In the genomic region with DNA sequence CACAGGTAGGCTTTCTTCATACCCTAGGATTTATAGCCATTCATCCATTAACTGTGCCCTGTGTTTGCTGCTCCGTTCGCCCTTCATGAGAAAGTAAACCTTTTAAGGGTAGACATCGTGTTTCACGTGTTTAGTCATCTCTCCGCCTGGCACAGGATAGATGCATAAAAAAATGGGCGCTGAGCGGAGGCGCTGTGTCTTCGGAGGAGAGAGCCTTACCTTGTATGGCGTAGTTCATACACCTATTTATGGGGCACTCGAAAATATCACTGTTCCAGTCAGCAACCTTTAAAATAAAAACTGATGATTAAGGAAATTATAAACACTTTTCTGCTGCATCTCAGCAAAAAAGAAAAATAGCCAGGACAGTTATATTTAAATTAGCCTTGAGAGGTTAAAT, we compare ENCODE assay signal across 23 mouse cellular contexts.
"Had no signal": no experiment of that assay in that cellular context is flagged by ENCODE, and none has a peak within 500 bp of the region (broad histone marks: within the 10 kb centered on the region; RNA-seq: fewer than 3 reads in every experiment).

No protein-coding gene starts in this region.

- ATAC-seq: forebrain, embryonic 15.5 days; forebrain, postnatal 0 days; hindbrain, embryonic 16.5 days; inflammation-experienced regulatory T-cells, adult 6 months had no signal

- H3K27ac ChIP-seq: forebrain, embryonic 15.5 days; heart, adult 2 months; heart, embryonic 13.5 days; heart, embryonic 15.5 days; hindbrain, embryonic 10.5 days; hindbrain, embryonic 12.5 days; hindbrain, embryonic 14.5 days; limb, embryonic 13.5 days; limb, embryonic 15.5 days had no signal

- DNase-seq: forebrain, postnatal 0 days; gastrocnemius, postnatal 14 days; heart, adult 2 months; heart, postnatal 14 days; heart, postnatal 4 days; kidney, adult 18-20 months; kidney, adult 8-10 months; kidney, postnatal 10 days; kidney, postnatal 25 days; layer of hippocampus, adult 9-11 months; layer of hippocampus, postnatal 36 days; left cerebral cortex, postnatal 4 days had no signal

- H3K36me3 ChIP-seq: forebrain, embryonic 15.5 days; heart, embryonic 13.5 days; heart, embryonic 15.5 days; hindbrain, embryonic 10.5 days; hindbrain, embryonic 12.5 days; limb, embryonic 13.5 days; limb, embryonic 15.5 days had no signal

- H3K4me3 ChIP-seq: forebrain, embryonic 15.5 days; heart, adult 2 months; heart, embryonic 13.5 days; heart, embryonic 15.5 days; hindbrain, embryonic 10.5 days; hindbrain, embryonic 12.5 days; limb, embryonic 13.5 days; limb, embryonic 15.5 days had no signal

- H3K27me3 ChIP-seq: forebrain, embryonic 15.5 days; heart, embryonic 13.5 days; heart, embryonic 15.5 days; hindbrain, embryonic 12.5 days; limb, embryonic 13.5 days; limb, embryonic 15.5 days had no signal

- H3K9ac ChIP-seq: forebrain, embryonic 15.5 days; forebrain, postnatal 0 days; heart, embryonic 13.5 days; heart, embryonic 15.5 days; hindbrain, embryonic 12.5 days; hindbrain, embryonic 14.5 days; limb, embryonic 13.5 days; limb, embryonic 15.5 days had no signal

- H3K4me2 ChIP-seq: forebrain, embryonic 15.5 days; heart, embryonic 11.5 days; heart, embryonic 13.5 days; heart, embryonic 15.5 days; hindbrain, embryonic 12.5 days; hindbrain, embryonic 14.5 days; limb, embryonic 13.5 days; limb, embryonic 15.5 days had no signal

- H3K4me1 ChIP-seq: forebrain, embryonic 15.5 days; heart, embryonic 13.5 days; heart, embryonic 15.5 days; hindbrain, embryonic 10.5 days; hindbrain, embryonic 12.5 days; limb, embryonic 13.5 days; limb, embryonic 15.5 days had no signal

- H3K9me3 ChIP-seq: forebrain, embryonic 15.5 days; heart, embryonic 13.5 days; heart, embryonic 15.5 days; hindbrain, embryonic 10.5 days; hindbrain, embryonic 12.5 days; limb, embryonic 13.5 days; limb, embryonic 15.5 days had no signal
